Mouse (Mus musculus) stomach, embryonic 16.5 days (tissue): ENCODE data around the gene Gm5580. TPM values are rescaled to one million over a fixed set of nuclear protein-coding genes. Genes with fewer than 3 reads are reported as not detected.
"Not testable (repeated sequence)": the region's sequence is repeated elsewhere in the genome, so short reads cannot be mapped to it uniquely, and the experiment has no call there.

Experiments
- ATAC-seq: fragments of 200-750 bp; cut with Nextera tagmentation; 2 replicates; pipeline ENCODE4 v1.8.0; 2017; ENCODE audit warnings: moderate number of reproducible peaks, moderate TSS enrichment; ENCODE audit not compliant: insufficient read depth, low FRiP score
- H3K27ac ChIP-seq: fragments of 300-500 bp; sonication (generic); 2 replicates; pipeline ENCODE4 v1.5.1; 2014; ENCODE audit warnings: low read length
- H3K27me3 ChIP-seq: fragments of 300-500 bp; sonication (generic); 2 replicates; pipeline ENCODE4 v1.6.1; 2014; ENCODE audit warnings: low read length, control low read depth, mixed read lengths; ENCODE audit not compliant: control insufficient read depth, insufficient read depth
- H3K36me3 ChIP-seq: fragments of 300-500 bp; sonication (generic); 2 replicates; pipeline ENCODE4 v1.6.1; 2014; ENCODE audit warnings: low read length; ENCODE audit not compliant: control insufficient read depth, insufficient read depth
- H3K4me1 ChIP-seq: fragments of 300-500 bp; sonication (generic); 2 replicates; pipeline ENCODE4 v1.6.1; 2014; ENCODE audit warnings: low read length, control low read depth, mixed read lengths; ENCODE audit not compliant: control insufficient read depth, insufficient read depth
- H3K4me2 ChIP-seq: fragments of 300-500 bp; sonication (generic); 2 replicates; pipeline ENCODE4 v1.6.1; 2014; ENCODE audit warnings: low read depth, low read length, mixed read lengths
- H3K4me3 ChIP-seq: fragments of 300-500 bp; sonication (generic); replicated peaks from 2 replicates; pipeline ENCODE4 v1.5.1; 2014; ENCODE audit warnings: mild to moderate bottlenecking, low read length
- H3K9ac ChIP-seq: fragments of 300-500 bp; sonication (generic); 2 replicates; pipeline ENCODE4 v1.6.1; 2014; ENCODE audit warnings: low read length
- H3K9me3 ChIP-seq: fragments of 300-500 bp; sonication (generic); replicated peaks from 2 replicates; pipeline ENCODE4 v1.6.1; 2016; ENCODE audit warnings: low read length, control low read depth; ENCODE audit not compliant: control insufficient read depth
- polyA plus RNA-seq: library from polyadenylated mRNA; unstranded; fragments of >200 nt; fragmentation: Nextera tagmentation; extraction: Ambion mirVana; gene quantifications from 2 replicates; pipeline ENCODE4 v1.2.1, GENCODE M21; 2015

Gene Gm5580
- polyA plus RNA-seq, 1 experiment from 2014 or later, result 0.32 TPM

DNA sequence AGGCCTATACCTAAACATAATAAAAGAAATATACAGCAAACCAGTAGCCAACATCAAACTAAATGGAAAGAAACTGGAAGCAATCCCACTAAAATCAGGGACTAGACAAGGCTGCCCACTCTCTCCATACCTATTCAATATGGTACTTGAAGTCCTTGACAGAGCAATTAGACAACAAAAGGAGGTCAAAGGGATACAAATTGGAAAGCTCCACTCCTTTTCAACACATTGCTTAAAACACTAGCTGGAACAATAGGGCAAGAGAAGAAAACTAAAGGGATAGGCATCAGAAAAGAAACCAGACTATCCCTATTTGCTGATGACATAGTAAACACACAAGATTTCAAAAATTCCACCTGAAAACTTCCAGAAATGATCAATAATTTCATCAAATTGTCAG, 50.0 kb downstream of the Gm5580 start:
- not testable (repeated sequence) for H3K27ac ChIP-seq, H3K4me2 ChIP-seq, H3K4me1 ChIP-seq, H3K27me3 ChIP-seq, H3K9me3 ChIP-seq, H3K4me3 ChIP-seq, H3K9ac ChIP-seq, H3K36me3 ChIP-seq, ATAC-seq

Other genes starting within 250 kb of the Gm5580 start
- gene March8, start 213.1 kb upstream of the Gm5580 start, polyA plus RNA-seq, result 31.9 and 34.9 TPM in 2 replicates
- 3.4 and 3.9 TPM in 2 replicates for gene Alox5, start 90.0 kb upstream of the Gm5580 start, polyA plus RNA-seq
- not detected in 2 replicates for gene Olfr211, start 62.0 kb upstream of the Gm5580 start, polyA plus RNA-seq
- not detected in 2 replicates for gene Olfr212, start 44.6 kb upstream of the Gm5580 start, polyA plus RNA-seq
- not detected in 2 replicates for gene Olfr213, start 12.7 kb upstream of the Gm5580 start, polyA plus RNA-seq
- not detected in 2 replicates for gene Olfr214, start 3.1 kb downstream of the Gm5580 start, polyA plus RNA-seq
- gene Olfr215, start 33.1 kb downstream of the Gm5580 start, polyA plus RNA-seq, result not detected in 2 replicates
- gene Zfp422, start 77.9 kb downstream of the Gm5580 start, polyA plus RNA-seq, result 119 and 123 TPM in 2 replicates
- 30.6 and 40.4 TPM in 2 replicates for gene Depp1, start 99.5 kb downstream of the Gm5580 start, polyA plus RNA-seq
- gene Rassf4, start 122.8 kb downstream of the Gm5580 start, polyA plus RNA-seq, result 8.8 and 10.3 TPM in 2 replicates
- 0.11 and 0.40 TPM in 2 replicates for gene Tmem72, start 165.8 kb downstream of the Gm5580 start, polyA plus RNA-seq